Mouse (Mus musculus) testis, adult 10 weeks (tissue): ENCODE data around the gene Mapkbp1. TPM values are rescaled to one million over a fixed set of nuclear protein-coding genes. Genes with fewer than 3 reads are reported as not detected.

Experiments
- polyA plus RNA-seq: library from polyadenylated mRNA; stranded (reverse); fragments of 350-450 nt; fragmentation: Illumina TruSeq; extraction: RNeasy Lipid Tissue Mini Kit (QIAGEN cat#74804); gene quantifications from one replicate; pipeline ENCODE4 v1.2.3, GENCODE M21; 2014; ENCODE audit warnings: low read depth, low replicate concordance

Gene Mapkbp1
- 16.6 TPM for polyA plus RNA-seq

GRCm38 (mm10) chr2:119972537-119972879, at the start of gene Mapkbp1:
TSS of gene Mapkbp1 (plus strand) at chr2:119972699.

GRCm38 (mm10) chr2:120026984-120027949, 54.8 kb downstream of the Mapkbp1 start, which contains the start of the genes Jmjd7 and Gm28042:
TSS of gene Jmjd7 (plus strand) at chr2:120027483.
TSS of gene Gm28042 (plus strand) at chr2:120027493.

GRCm38 (mm10) chr2:120032726-120033467, 60.4 kb downstream of the Mapkbp1 start, which contains the start of gene Pla2g4b:
TSS of gene Pla2g4b (plus strand) at chr2:120033417.

Other genes with a start within 250 kb of the Mapkbp1 start
- 0.59 TPM for gene Itpka, start 230.4 kb upstream of the Mapkbp1 start, polyA plus RNA-seq
- gene Ltk, start 212.3 kb upstream of the Mapkbp1 start, polyA plus RNA-seq, result not detected
- gene Rpap1, start 185.2 kb upstream of the Mapkbp1 start, polyA plus RNA-seq, result 1.7 TPM
- 3.6 TPM for gene Tyro3, start 175.0 kb upstream of the Mapkbp1 start, polyA plus RNA-seq
- gene Mga, start 75.5 kb upstream of the Mapkbp1 start, polyA plus RNA-seq, result 48.0 TPM
- 0.97 TPM for gene Jmjd7, start 54.8 kb downstream of the Mapkbp1 start, polyA plus RNA-seq
- gene Gm28042, start 54.8 kb downstream of the Mapkbp1 start, polyA plus RNA-seq, result 0.41 TPM
- gene Pla2g4b, start 60.7 kb downstream of the Mapkbp1 start, polyA plus RNA-seq, result 0.27 TPM
- gene Ehd4, start 181.9 kb downstream of the Mapkbp1 start, polyA plus RNA-seq, result 3.8 TPM